Mouse (Mus musculus) thymus, adult 2 months (tissue): ENCODE measurements at regions not wholly inside any gene's neighbourhood (a gene's known extent, or its start where the extent isn't known, plus 50 kb on each side); places are given as distances from the start of the nearest gene placed in this dataset.

Source experiments
- CTCF ChIP-seq: fragments of 200-500 bp; IDR thresholded peaks from 2 replicates; pipeline ENCODE4 v1.5.1; 2012; ENCODE audit warnings: mild to moderate bottlenecking, control low read depth, low read length, moderate library complexity, borderline replicate concordance; ENCODE audit not compliant: control insufficient read depth, poor library complexity, insufficient read depth; ENCODE audit errors: extremely low read depth
- POLR2A ChIP-seq: fragments of 200-500 bp; IDR thresholded peaks from 2 replicates; pipeline ENCODE4 v1.6.1; 2012; ENCODE audit warnings: mild to moderate bottlenecking, low read length, control low read depth, moderate library complexity; ENCODE audit not compliant: control insufficient read depth, poor library complexity, insufficient read depth; ENCODE audit errors: extremely low read depth

DNA sequence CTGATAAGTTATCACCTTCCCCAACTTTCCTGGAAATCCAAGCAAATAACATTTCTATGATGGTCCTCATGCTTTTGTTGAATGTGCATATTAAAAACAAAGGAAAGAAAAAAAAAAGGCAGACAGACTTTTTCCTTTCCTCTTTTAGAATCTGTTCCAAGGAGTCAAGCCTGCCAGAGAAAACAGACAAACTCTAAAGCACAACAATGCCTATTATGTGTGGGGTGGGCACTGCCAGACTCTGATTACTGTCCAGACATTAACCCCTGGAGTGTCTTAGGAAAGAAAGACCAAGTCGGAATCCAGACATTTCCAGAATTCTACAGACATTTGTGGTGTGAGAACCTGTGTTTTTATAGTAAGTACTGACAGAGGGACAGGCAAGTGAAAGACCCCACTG lies 136.7 kb downstream of the Btg1 start:
- TF ChIP-seq POLR2A = no peak
- no peak for TF ChIP-seq CTCF
